Mouse (Mus musculus) frontal cortex, postnatal 36 days (tissue): ENCODE results near the gene Slc25a22.

Source experiments
- DNase-seq, 2 experiments: peaks; one replicate each; pipeline ENCODE4 v3.0.0; 2022; ENCODE audit warnings: low spot score in 2 of 2

Slc25a22 gene

DNA sequence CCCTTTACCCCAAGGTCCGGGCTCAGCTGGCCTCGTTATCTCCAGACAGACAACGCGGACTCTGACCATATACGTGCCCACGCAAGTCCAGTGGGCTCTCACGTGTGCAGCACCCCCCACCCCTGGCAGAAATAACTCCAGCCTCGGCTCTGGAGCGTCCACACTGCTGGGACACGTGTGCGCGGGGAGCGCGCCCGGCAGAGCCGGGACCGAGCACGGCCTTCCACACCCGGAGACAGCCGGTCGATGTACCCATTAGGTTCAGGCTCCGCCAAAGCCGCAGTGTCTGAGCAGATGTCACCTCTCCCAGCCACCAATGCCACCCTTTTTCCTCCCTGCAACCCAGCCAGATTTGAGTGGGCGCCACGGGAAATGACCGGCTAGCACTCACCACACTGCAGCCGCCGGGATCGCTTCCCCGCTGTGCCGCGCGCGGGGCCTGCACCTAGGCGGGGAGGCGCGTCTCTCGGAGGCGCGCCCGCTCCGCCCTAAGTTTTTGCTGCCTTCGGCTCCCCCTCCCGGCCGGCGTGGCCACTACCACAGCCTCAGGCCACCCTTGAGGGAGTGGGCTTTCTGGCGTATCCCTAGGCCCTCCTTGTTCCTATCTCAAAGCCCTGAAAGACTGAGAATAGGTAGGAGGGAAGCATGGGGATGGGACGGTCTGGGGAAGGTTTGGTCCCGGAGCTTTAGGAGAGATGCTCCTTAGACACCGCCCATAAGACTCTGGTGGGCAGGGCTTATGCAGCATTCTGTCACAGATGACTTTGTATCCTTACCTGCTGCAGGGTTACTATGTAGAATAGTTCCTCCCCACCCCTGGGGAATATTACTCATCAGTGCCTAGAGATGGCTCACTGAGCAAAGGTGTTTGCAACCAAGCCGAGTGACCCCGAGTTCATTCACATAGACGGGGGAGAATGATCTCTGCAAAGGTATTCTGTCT is at the start of gene Slc25a22:
Gene Slc25a22 (minus strand): TSS at position 715 of the 943 bp plus-strand sequence.
- DNase-seq = peak; percentile 83 to 85

DNA sequence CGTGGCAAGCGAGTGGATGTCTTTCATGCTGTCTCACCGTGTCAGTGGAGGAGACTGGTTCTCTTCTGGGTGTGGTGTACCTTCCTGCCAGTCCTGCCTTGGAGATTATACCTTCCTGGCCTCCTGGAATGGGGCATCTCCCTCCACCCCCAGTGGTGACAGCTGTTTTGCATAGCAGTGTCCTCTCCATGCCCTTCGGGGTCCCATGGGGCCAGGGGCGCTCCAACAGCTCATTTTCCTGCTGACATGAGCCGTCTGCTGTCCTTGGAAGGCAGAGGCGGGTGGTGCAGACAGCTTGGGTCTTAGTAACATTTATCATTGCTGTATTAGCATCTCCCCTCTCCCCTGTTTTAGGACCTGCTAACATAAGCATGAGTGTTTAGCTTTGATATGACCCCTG is 49.4 kb upstream of the Slc25a22 start:
- DNase-seq = no peak

DNA sequence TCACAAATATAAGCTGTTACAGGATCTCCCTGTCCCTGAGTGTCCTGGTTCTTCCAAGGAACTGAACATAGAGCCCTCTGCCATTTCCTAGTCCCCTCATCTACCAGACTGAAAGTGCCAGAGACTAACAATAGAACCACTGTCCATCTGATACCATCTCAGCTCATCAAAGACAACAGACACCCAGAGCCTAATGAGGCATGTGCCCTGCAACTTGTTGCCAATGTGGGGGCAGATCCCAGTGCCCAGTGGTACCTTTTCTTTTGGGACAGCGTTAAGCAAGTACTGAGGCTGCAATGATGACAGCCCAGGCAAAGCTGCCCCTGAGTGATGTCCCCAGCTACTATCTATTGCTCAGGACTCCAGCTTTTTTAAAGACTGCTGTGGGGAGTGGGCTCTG is 48.5 kb upstream of the Slc25a22 start:
- no peak for DNase-seq

DNA sequence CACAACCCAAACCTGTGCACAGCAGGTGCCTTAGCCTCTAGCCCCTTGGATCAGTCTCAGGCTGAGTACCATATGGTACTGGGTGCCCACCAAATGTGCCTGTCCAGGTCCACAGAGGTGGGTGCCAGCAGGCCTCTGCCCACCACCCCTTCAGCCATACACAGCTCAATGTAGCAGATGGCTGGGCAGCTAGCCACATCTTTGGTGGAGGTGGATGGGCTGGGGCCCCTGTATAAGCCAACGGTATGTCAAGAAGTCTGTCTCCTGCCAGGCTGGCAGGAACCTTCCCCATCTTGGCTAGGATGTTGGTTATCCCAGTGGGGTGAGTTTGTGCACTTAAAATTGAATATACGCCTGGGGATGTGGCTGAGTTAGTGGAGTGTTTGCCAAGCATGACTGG is 47.9 kb upstream of the Slc25a22 start:
- DNase-seq = no peak

DNA sequence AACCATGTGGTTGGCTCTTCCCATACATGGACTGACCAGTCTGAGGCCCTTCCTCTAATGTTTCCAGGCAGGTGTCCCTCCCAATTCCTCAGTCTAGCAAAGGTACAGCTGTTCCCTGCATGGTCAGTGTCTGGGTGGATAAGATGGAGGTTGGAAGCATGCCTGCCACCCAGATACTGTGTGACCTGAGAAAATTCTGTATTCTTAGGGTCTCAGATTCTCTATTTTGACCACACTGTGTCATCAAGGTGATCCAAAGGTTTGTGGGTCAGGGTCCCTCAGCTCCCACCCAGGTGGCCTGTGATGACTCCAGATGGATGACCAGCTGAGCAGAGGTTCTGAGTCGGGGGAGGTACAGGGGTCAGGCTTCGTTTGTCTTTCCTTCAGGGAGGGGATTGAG is 47.5 kb upstream of the Slc25a22 start:
- DNase-seq = no peak

DNA sequence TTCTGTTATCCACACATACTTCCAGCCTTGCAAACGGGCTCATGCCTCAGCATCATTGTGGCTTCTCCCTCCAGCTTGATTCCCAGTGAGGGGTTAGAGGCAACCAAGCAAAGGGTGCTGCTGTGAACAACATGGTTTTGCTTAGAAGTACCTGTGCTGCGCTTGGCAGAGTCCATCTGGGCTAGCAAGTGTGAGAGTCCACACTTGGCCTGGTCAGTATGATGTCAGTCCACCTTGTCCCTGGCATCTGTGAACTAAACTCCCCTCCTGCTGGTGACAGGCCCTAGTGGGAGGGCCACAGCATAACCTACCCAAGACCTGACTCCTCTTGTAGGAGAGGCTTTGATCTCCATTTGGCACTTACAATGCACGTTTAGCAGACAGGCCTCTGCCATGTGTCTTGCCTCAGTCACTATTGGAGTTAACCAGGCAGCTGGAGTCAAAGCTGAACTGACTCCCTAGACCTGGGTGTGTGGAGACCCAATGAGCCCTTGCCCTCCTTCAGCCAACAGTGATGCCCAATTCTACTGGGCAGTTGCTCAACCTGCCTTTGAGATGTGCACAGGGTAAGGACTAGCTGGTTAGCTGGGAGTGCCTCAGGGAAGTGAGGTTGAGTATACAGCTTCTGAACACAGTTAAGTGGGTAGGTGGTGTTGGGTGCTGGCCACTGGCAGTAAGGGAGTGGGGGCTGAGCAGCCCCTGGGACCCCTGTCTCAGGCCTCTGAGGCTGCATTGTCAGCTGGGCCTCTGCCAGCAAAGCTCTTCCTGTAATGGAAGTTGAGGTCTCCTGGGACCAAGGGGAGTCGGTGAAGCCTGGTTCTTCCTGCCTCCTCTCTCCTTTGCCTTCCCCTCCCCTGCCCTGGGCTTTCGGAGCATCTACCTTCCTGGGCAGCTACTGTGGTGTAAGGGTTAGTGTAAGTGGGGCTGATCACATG is 46.8 kb upstream of the Slc25a22 start:
- no peak for DNase-seq

DNA sequence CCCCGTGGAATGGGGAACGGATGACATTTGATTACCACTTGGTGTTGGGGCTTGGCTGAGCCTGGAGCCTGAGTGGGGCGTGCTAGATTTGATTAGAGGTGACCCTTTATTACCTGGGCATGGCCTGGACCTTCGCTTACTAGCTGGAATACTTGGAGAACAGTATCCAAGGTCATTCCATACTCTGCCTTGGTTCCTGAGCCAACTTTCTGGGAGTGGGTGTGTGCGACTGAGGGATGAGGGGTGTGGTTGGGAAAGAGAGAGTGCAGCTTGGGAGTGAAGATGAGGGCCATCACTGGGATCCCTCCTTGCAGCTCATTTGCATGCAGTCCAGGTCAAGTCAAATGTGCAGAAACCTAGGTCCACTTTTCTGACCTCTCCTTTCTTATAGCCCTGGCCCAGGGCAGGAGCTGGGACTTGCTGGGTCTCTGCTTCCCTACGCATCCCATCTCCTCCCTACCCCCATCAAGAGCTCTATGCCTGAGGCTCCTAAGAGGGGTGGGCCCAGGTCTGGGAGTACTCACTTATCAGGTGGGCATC is 45.5 kb upstream of the Slc25a22 start:
- DNase-seq = no peak

DNA sequence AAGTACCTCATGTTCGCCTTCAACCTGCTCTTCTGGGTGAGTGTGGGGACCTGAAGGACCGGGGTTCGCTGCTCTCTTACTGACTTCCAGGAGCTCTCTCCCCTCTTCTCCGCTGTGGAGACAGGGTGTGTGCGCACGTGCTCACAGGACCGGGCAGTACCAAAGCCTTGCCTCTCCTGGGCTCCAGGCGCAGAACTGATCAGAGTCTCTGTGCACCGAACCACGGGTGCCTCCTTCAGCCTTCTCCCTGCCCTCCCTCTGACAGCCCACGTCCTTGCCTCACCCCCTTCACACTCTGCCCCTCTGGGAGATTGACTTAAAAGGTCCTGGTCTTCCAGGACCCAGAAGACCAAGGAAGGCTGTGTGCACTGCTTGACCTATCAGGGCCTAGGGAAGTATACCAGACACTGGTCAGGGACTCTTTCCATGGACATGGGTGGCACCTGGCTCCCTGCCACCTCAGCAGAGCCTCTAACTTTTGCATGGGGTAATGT is 44.9 kb upstream of the Slc25a22 start:
- no peak for DNase-seq

DNA sequence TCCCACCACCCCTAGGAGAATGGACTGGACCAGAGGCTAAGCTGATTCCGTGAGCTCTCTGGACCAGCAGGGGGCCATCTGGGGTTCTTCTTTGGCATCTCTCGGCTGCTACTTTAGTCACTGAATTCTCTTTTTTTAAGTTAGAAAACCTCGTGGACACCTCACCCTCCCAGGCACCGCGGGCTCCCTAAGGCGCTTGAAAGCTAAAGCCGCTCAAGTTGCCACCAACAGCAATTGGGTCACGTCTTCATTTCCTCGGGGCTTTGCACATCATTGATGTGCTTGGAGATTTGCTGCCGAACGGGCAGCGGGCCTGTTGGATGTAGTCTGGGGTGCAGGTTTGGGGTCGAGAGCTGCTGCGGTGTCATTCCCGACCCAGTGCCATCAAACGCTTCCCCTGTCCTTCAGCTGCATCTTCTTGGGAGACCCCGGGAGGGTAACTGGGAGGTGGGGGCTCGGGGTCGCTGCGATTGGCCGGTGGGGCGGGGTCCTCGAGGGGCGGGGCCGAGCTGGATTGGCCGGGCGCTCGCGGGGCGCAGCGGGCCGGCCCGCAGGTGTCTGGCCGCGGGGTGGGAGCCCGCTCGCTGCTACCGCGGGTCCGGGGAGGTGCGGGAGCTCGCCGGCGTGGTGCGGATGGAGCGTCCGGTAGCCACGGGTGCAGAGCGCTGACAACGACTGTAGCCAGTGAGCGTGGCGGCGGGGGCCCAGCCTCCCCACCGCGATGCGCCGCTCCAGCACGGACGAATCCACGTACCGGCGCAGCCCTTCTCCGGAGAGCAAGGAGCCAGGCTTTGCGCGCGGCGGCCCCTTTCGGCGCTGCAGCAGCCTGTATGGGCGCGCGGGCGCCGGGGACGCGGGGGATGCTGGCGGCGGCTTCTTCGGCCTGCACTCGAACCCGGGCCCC is 44.1 kb upstream of the Slc25a22 start:
- DNase-seq = peak in 1 of 2 experiments; percentile 60

DNA sequence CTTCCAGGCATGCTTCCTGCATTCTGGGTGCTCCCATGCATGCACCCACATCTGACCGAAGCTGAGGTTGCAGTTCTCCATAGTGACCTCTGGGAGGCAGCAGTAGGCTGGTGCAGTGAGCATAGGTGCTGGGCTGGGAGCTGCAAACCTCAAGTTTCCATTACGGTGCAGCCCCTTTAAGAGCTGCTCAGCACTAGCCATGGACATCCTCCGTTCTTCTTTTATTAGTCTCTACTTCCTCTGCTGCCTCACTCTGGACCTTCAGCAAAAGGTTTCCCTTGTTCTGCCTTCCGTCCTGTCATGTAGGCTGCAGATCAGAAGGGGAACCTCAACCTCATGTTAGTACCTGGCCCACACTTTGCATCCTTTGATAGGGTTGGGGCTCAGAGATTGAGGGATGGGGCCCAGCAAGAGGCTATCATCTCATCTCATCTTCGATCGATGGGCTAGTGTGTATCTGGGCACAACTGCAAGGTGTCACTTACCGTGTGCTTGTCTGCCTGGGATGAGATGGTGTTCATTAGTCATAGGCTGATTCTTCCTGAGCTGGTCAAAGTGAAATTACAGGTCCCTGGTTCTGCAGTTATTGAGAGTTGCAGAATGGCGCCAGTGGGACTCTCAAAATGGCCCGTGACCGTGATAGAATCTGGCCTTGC is 43.3 kb upstream of the Slc25a22 start:
- DNase-seq = peak; percentile 64 to 78

DNA sequence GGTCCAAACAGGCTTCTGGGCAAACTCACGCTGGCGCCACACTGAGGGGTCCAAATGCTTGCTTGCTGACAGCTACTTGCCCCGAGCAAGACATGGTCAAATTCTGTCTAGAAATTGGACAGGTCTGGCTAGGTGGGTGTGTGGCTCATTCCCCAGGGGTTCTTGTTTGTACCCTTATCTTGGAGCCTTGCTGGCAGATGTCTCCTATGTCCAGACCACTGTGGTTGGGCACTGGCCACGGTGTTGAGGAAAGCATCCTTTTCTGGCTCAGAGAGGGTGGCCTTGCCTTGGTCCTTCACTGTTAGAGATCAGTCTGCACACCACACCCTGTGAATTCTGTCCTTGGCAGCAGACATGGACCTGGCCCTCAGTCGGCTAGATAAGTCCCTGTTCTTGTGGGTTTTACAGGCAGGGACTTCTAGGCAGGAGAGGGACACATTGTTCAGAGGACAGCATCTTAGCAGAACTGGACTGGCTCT is 40.6 kb upstream of the Slc25a22 start:
- no peak for DNase-seq

DNA sequence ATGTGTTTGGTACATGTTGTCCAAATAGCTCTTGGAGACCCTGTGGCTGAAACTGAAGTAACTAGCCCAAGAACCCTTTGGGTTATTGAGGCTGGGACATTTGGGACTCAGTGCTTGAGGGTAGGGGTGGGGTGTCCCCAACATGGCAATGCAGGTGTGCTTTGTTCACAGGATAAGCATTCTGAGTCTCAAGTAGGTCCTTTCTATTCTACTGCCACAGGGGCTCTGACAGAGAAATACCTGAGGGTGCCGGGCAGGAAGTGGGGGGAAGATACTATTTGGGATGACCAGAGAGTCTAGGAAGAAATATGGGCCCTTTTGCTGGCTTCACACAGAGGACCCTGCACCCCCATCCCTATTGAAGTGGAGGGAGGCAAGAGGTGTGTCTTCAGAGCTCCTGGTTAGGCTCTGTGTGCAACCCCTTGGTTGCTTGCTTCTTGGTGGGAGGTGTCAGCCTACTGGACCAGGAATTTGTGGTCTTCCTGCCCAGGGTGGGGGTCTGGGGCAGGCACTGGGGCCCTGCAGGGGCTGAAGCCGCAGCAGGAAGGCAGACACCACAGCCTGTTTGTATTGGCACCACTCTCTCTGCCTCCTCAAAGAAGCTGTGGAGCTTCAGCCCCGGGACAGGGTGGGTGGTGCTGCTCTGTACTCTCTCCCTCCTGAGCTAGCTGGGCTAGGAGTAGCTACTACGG is 40.0 kb upstream of the Slc25a22 start:
- DNase-seq = no peak

DNA sequence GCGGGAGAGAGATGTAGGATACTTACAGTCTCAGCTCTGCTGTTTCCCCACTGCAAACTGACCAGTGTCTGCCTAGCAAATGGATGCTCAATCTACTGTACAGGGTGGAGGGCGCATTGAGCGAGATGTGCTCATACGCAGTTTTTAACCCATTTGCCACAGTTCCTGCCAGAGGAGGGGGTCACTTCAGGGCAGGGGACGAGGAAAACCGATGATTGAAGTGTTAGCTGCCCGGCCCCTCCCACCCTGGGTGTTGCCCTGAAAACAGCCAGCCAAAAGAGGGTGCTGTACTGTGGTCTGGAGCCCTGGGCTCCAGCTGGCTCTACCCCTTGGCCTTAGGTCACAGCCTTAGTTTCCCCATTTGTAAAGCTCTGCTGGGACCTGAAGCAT is 39.3 kb upstream of the Slc25a22 start:
- no peak for DNase-seq

DNA sequence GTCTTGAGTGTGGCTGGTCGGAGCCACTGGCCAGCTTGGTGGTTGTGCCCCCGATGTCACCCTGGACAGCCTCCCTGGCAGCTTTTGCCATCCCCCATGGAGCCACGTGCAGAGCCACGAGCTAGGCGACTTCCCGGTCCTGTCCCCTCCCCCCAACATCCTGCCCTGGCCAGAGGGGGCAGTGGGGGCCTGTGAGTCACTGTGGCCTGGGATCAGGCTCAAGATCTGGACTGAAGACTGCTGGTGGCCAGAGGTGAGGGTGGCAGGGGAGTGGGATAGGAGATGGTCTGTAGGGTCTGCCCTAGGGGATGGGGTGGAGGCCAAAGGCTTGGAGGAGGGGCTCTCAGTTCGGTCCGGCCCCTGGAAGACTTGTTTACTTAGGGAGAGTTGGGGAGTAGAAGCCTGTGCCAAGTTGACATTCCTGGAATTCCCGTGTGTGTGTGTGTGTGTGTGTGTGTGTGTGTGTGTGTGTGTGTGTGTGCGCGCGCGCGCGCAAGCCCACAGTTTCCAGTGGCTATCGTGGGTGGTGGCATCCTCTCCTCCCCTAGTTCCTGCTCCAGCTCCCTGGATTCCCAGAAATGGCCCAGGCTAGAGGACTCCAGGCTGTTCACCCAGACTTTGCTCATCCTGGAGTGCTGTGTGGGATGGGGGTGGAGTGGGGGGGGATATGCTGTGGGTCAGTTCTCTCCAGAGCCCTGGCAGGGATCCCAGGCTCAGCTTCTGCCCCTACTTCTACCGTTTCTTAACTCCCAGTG is 38.7 kb upstream of the Slc25a22 start:
- DNase-seq = peak in 1 of 2 experiments; percentile 44

DNA sequence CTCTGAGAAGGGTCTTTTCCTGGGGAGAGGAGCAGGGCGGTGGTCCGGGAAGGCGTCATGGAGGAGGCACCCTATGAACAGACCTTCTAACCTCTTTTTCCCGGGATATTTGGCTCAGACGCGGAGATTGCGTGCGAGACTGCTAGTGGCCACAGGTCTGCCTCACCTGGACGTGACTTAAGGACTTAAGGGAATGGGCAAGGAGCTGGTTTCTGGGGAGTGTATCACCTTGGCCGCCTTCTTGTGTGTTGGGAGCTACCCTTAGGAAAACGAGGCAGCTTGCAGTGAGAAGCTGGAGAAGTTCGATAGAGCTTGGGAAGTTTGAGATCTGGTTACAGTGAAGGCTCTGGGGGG is 38.1 kb upstream of the Slc25a22 start:
- no peak for DNase-seq

DNA sequence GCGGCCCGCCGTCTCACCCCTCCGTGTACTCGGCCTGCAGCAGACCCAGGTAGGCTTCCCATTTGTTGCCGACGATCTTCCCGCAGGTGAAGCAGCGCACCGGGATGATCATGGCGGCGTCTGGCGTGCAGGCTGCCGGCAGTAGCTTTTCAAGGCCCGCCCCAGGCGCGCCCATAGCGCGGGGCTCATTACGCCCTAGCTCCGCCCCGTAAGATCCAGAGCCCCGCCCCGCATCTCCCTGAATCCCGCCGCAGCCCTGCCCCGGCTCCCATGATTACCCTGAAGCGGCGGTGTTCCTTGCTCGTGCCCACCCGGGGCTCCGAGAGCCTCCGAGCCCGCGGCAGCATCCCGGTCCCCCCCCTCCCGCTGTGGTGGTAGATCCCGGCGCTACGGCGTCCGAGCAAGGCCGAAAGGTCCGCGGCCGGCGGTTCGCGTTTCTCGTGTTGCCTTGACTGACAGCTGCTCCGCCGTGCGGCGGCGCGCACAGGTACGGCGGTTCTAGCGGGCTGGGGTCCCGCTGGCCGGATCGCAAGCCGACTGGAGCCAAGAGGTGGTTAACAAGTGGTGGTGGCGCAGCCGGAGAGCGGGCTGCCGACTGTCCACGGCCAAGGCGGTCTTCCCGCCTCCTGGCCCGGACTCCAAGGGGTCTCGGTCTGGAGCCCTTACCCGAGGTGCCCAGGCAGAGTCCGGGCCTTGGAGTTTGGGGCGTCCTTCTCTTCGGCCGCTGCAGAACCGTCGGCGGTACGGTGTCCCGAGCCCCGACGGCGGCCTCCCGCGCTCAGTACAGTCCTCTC is 37.5 kb upstream of the Slc25a22 start, which contains the start of the genes Polr2l and Tspan4:
Gene Polr2l (minus strand): TSS at position 122 of the 794 bp plus-strand sequence.
Gene Tspan4 (plus strand): TSS at position 230 of the 794 bp plus-strand sequence.
- DNase-seq = peak; percentile 81 to 83

DNA sequence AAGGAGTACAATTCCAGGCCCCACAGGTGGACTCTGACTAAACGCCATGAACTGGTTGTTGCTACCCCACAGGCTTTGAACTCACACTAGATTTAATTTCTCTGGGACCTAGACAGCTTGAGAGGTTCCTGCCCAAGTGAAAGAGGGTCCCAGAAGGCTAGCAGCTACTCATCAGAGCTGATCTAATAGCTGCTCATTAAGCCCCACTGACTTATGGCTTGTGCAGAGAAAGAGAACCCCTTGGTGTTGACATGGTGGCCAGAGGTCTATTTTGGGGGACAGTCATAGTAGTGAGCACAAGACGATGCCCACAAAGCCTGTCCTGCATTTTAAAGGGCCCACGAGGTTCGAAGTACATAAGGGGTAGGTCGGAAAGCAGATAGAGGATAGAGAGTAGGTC is 36.5 kb upstream of the Slc25a22 start:
- no peak for DNase-seq

DNA sequence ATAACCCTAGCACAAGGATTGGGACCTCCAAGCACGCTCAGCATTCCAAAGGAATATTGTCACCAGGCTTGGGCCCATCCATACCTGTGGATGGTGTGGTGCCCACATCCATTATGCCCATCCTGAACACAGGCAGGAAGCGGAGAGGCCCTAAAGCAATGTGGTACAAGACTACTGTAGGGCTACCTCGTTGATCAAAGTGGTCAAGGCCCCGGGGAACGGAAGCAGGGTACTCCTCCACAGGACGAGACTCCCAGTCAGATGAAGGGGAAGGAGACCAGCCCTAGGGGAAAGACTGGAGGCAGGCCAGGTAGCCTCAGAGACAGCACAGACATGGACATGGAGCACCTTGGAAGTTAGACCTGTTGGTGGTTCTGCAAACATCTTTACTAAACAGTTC is 35.1 kb upstream of the Slc25a22 start:
- no peak for DNase-seq
